Mouse (Mus musculus): ENCODE measurements around the gene Dnmt1. TPM values are rescaled to one million over a fixed set of nuclear protein-coding genes. Genes with fewer than 3 reads are reported as not detected.

The Dnmt1 gene
- polyA plus RNA-seq, 1 experiment from 2014 or later: 178 TPM

DNA sequence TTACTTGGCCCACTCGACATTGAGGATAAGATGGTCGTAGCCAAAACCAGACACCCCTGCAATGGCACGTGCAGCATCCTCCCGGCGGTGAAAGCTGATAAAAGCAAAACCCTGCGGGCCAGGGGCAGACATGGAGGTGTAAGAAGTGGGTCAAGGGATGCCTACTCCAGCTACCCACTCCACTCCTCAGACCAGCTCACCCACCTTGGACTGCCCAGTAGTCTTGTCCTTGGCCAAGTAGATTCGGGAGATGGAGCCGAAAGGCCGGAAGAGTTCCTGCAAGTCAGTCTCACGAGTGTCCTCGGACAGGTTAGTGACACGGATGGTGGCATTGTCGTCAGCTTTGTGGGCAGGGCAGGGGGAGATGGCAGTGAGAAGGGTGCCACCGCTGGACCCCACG is 65.1 kb downstream of the Dnmt1 start:
- WGBS: 92% methylated on average over 15 of the region's 15 CpGs

DNA sequence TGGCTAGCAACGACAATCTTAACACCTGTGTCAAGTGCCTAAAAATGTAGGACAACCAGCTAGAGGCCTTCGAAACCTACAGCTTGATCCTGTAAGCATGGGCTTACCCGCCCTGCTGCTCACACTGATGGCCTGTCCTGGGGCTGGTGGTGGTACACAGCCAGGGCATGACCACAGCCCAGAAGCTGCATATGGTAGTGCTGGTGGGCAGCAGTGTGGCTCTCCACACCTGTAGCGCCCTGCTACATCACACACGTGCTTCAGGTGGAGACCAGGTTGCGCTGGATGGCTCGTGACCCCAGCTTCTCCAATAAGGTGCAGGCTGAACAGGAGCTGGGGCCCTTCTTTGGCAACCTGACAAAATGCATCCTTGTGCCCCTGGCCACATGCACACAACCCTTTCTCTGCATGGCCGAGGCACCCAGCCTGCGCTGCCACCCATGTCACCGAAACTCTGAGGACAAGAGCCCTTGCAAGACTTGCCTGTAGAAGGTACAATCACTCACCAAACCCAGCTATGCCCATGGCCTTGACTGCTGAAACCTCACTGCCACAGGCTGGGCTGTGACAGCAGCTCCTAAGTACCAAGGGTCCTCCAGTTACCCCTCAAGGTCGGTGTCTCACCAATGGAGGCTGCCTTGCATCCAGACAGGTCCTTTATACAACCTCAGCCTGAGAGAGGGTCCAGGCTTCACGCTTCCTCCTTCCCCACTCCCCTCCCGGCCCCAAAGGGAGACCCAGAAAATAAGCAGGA is 65.9 kb downstream of the Dnmt1 start:
- H3K36me3 ChIP-seq: peaks cover 85% of the 10 kb centered on the region
- peaks cover 30% of the 10 kb centered on the region for H3K4me1 ChIP-seq
- H3K4me3 ChIP-seq: no peak overlapping the region
- no peak overlapping the region for H3K27ac ChIP-seq
- H3K27me3 ChIP-seq (ENCODE audit: low read depth, poor library complexity, severe bottlenecking): no peaks in the 10 kb centered on the region
- WGBS: 87% methylated on average over 13 of the region's 13 CpGs
- no peak for DNase-seq (ENCODE audit: low spot score)
- no peaks in the 10 kb centered on the region for H3K9me3 ChIP-seq (replicated peaks)

More for the DNA sequence above, 65.1 kb downstream of the Dnmt1 start:
- no peak overlapping the region for H3K4me3 ChIP-seq
- peaks cover 27% of the 10 kb centered on the region for H3K4me1 ChIP-seq
- H3K9me3 ChIP-seq (replicated peaks): no peaks in the 10 kb centered on the region
- H3K27ac ChIP-seq: no peak overlapping the region
- no peaks in the 10 kb centered on the region for H3K27me3 ChIP-seq (ENCODE audit: low read depth, poor library complexity, severe bottlenecking)
- no peak for DNase-seq (ENCODE audit: low spot score)
- peaks cover 79% of the 10 kb centered on the region for H3K36me3 ChIP-seq

DNA sequence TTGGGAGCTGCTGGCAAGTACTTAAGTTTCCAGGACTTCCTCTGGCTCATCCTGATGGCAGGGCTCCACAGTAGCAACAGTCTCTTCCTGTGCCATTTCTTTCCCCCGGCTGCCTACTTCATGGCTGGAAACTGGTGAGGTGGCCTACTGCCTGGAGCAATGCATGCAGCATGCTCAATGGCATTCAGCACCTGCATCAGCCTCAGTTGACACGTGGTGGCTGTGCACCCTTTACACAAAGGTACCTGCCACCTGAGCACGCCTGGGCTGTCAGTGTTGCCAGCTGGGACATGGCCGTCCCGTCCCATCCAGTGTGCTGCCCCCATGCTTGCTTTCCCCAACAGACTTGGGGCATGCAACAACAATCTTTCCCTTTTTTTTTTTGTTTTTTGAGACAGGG is 66.6 kb downstream of the Dnmt1 start:
- Histone ChIP-seq H3K27ac (no peak overlapping the region), H3K9me3 (replicated peaks) (no peaks in the 10 kb centered on the region), H3K36me3 (peaks cover 85% of the 10 kb centered on the region), H3K4me3 (no peak overlapping the region), H3K4me1 (peaks cover 31% of the 10 kb centered on the region), H3K27me3 (ENCODE audit: low read depth, poor library complexity, severe bottlenecking) (no peaks in the 10 kb centered on the region)
- DNase-seq (ENCODE audit: low spot score): no peak
- WGBS: 66% methylated on average over 5 of the region's 5 CpGs

DNA sequence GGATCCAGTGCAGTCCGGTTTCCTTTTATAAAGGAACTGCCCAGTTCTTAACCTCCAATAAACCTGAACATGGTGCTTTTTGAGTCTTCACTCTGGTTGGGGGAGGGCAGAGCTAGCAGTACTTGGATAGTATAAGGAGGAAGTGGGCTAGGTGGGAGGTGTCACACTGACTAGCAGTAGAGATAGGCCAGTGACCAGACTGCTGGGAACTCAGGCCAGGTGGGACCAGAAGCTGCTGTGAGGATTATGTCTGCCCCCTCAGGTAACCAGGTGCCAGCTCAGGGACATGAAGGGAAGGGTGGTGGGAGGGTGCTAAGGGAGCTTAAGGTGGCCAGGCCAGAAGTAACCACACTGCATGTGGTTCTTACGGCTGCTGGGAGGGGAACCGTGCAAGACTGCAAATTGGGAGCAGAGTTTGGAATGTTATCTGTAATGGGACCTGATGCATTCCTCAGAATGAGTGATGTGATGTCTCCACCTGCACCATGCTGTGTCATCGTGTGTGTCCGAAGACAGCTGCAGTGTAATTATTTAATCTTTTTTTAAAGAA is 67.5 kb downstream of the Dnmt1 start:
- no peak for DNase-seq (ENCODE audit: low spot score)
- Histone ChIP-seq H3K36me3 (peaks cover 81% of the 10 kb centered on the region), H3K4me1 (peaks cover 24% of the 10 kb centered on the region), H3K27ac (no peak overlapping the region), H3K27me3 (ENCODE audit: low read depth, poor library complexity, severe bottlenecking) (no peaks in the 10 kb centered on the region), H3K4me3 (no peak overlapping the region), H3K9me3 (replicated peaks) (no peaks in the 10 kb centered on the region)
- 72% methylated on average over 5 of the region's 5 CpGs for WGBS

DNA sequence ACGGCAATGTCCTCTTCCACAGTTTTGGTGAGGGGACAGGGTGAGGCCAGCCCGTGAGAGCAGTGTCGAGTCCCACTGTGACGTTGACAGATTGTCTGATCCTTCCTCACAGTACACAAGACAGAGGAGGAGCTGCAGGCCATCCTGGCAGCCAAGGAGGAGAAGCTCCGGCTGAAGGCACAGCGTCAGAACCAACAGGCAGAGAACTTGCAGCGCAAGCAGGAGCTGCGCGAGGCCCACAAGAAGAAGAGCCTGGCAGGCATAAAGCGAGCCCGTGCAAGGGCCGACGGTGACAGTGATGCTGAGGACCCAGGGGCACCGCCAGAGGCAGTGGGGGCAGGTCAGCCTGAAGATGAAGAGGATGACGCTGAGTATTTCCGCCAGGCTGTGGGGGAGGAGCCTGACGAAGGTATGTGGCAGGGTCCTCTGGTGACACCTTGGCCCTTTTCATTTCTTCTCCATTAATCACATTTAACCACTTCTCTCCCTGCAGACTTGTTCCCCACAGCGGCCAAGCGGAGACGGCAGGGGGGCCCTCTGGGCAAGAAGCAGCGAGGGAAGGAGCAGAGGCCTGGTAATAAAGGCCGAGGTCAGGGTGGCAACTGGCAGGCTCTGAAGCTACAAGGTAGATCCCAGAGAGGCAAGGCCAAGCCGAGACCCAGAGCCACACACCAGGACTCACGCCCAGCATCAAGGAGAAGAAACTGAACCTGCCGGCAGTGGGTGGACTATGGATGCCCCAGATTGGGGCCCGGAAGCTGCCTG is 68.2 kb downstream of the Dnmt1 start:
- Histone ChIP-seq H3K27me3 (ENCODE audit: low read depth, poor library complexity, severe bottlenecking) (no peaks in the 10 kb centered on the region), H3K4me3 (no peak overlapping the region), H3K4me1 (peaks cover 18% of the 10 kb centered on the region), H3K9me3 (replicated peaks) (no peaks in the 10 kb centered on the region), H3K27ac (no peak overlapping the region), H3K36me3 (peaks cover 74% of the 10 kb centered on the region)
- WGBS: 77% methylated on average over 26 of the region's 26 CpGs
- no peak for DNase-seq (ENCODE audit: low spot score)

DNA sequence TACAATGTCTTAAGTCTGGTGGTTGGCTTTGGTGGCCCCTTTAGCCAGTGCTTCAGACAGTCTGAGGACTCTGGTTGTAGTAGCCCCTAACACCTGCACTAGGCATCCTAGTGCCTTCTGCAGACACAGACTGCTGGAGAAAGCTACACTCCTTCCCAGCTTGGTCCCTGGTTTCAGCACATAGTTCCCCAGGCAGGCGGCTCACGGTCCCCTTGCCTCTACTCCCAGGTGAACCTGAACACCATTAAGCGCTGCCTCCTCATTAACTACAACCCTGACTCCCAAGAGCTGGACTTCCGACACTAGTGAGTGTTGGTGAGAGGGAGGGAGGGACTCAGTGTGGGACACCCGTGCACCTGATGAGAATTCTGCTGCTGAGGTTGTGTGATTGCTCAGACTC is 69.3 kb downstream of the Dnmt1 start:
- no peaks in the 10 kb centered on the region for H3K27me3 ChIP-seq (ENCODE audit: low read depth, poor library complexity, severe bottlenecking)
- H3K27ac ChIP-seq: no peak overlapping the region
- peaks cover 63% of the 10 kb centered on the region for H3K36me3 ChIP-seq
- H3K4me1 ChIP-seq: peaks cover 18% of the 10 kb centered on the region
- peak overlapping the region; percentile 98; the same call in 1 of the 2 replicates for H3K4me3 ChIP-seq
- no peaks in the 10 kb centered on the region for H3K9me3 ChIP-seq (replicated peaks)
- WGBS: 91% methylated on average over 5 of the region's 5 CpGs
- no peak for DNase-seq (ENCODE audit: low spot score)

DNA sequence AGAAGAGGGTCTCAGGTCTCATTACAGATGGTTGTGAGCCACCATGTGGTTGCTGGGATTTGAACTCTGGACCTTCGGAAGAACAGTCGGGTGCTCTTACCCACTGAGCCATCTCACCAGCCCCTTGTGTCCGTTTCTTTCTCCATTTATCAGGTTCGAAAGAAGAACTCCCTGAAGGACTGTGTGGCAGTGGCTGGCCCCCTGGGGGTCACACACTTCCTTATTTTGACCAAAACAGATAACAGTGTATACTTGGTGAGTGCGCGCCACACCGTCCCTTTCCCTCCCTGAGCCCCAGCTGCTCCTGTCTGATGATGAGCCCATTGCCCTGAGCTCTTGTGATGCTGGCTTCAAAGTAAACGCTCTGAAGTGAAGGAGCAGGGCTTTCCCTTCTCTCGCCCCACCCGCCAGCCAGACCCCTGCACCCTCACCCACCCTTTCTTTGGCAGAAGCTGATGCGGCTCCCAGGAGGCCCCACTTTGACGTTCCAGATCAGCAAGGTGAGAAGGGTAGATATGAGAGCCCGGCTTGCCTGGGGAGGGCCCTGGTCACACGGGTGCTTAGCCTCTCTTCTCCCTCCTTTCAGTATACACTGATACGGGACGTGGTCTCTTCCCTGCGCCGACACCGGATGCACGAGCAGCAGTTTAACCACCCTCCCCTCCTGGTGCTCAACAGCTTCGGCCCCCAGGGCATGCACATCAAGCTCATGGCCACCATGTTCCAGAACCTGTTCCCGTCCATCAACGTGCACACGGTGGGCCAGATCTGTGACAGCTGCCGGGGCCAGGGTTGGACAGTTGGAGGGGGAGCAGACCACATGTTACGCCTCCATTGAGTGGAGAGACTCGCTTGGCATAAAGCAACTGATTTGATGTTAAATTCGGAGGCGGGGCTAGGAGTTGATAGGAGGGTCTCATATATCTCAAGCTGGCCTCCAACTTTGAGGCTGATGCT is 70.2 kb downstream of the Dnmt1 start:
- Histone ChIP-seq H3K27me3 (ENCODE audit: low read depth, poor library complexity, severe bottlenecking) (no peaks in the 10 kb centered on the region), H3K36me3 (peaks cover 54% of the 10 kb centered on the region), H3K4me1 (peaks cover 18% of the 10 kb centered on the region), H3K27ac (no peak overlapping the region), H3K9me3 (replicated peaks) (no peaks in the 10 kb centered on the region), H3K4me3 (peak overlapping the region; percentile 98)
- DNase-seq (ENCODE audit: low spot score): no peak
- WGBS: 87% methylated on average over 29 of the region's 29 CpGs

DNA sequence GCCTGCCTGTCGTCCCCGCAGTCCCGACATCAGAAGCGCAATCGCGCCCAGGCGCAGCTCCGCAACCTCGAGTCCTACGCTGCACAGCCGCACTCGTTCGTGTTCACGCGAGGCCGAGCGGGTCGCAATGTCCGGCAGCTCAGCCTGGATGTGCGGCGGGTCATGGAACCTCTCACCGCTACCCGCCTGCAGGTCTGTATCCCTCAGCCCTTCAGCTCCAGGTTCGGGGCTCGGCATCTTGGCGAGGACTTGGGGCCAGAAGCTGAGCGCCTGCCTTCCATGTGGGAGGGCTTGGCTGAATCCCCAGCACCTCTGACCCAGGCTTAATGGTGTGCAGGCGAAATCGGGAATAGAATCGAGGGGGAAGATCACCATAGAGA is 71.3 kb downstream of the Dnmt1 start:
- Histone ChIP-seq H3K4me1 (peaks cover 18% of the 10 kb centered on the region), H3K36me3 (peaks cover 43% of the 10 kb centered on the region), H3K27ac (peak overlapping the region; percentile 93), H3K4me3 (peak overlapping the region; percentile 98), H3K27me3 (ENCODE audit: low read depth, poor library complexity, severe bottlenecking) (no peaks in the 10 kb centered on the region), H3K9me3 (replicated peaks) (no peaks in the 10 kb centered on the region)
- no peak for DNase-seq (ENCODE audit: low spot score)
- under 1% methylated on average over 30 of the region's 30 CpGs for WGBS

DNA sequence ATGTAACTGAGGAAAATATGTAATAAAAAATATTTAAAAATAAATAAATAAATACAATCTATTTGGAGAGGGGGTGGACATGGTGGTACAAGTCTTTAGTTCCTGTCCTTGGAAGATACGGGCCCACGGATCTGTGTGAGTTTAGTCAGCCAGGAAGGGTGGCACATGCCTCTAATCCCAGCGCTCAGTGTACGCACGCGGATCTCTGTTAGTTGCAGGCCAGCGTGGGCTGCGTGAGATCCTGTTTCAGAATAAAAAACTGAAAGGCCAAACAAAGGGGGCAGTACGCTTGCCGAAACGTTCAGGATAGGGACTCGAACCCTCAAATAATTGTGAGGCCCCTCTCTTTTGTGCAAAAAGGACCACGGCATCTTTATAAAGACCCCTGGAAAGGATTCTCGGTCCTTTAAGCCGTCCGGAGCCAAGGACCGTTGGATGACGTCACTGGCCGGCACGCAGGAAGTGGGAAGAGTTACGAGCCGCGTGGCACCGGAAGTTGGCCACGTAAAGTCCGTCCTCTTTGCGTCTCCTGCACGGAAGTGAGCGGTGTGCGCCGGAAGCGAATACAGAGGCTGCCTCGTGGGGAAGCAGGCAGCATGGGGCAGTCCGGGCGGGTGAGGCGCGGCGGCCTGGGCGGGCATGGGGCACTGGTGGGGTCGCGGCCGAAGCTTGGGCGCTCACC is 71.8 kb downstream of the Dnmt1 start, which contains the start of gene Ppan:
TSS of gene Ppan (plus strand) at position 472 of the 682 bp plus-strand sequence.
- Histone ChIP-seq H3K9me3 (replicated peaks) (no peaks in the 10 kb centered on the region), H3K4me1 (peaks cover 18% of the 10 kb centered on the region), H3K4me3 (peak within 1 kb of the TSS; percentile 98), H3K27me3 (ENCODE audit: low read depth, poor library complexity, severe bottlenecking) (no peaks in the 10 kb centered on the region), H3K36me3 (peaks cover 38% of the 10 kb centered on the region), H3K27ac (peak within 1 kb of the TSS; percentile 93)
- peak; percentile 96 for DNase-seq (ENCODE audit: low spot score)
- WGBS: under 1% methylated on average over 43 of the region's 43 CpGs

DNA sequence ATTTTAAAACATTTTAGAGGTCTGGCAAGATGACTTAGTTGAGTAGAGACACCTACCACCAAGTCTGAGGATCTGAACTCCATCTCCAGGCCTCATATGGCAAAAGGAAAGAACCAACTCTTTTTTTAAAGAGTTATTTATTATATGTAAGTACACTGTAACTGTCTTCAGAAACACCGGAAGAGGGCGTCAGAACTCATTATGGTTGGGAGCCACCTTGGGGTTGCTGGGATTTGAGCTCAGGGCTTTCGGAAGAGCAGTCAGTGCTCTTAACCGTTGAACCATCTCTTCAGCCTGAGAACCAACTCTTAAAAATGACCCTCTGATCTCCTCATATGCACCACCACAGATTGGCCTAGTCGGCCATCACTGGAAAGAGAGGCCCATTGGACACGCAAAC is 72.5 kb downstream of the Dnmt1 start:
- Histone ChIP-seq H3K4me3 (no peak overlapping the region), H3K27ac (no peak overlapping the region), H3K9me3 (replicated peaks) (no peaks in the 10 kb centered on the region), H3K27me3 (ENCODE audit: low read depth, poor library complexity, severe bottlenecking) (no peaks in the 10 kb centered on the region), H3K36me3 (peaks cover 31% of the 10 kb centered on the region), H3K4me1 (peaks cover 18% of the 10 kb centered on the region)
- 88% methylated on average over 6 of the region's 6 CpGs for WGBS
- no peak for DNase-seq (ENCODE audit: low spot score)

DNA sequence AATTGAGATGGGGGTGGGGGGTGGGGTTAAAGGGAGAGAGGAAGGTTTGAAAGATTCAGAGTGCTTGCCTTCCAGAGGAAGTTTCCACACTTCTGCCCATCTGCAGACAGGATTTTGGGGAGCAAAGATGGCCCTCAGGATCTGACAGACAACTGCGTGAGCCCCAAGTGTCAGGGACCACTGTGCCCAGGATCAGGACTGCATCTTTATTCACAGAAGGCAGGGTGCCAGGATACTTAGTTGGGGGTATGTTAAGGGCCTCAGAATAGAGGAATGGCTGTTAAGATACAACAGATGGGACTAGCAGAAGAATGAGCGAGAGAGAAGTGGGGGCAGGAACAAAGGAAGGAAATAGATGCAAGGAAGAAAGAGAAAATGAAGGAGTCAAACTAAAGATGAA is 73.1 kb downstream of the Dnmt1 start:
- H3K4me3 ChIP-seq: no peak overlapping the region
- no peaks in the 10 kb centered on the region for H3K27me3 ChIP-seq (ENCODE audit: low read depth, poor library complexity, severe bottlenecking)
- no peaks in the 10 kb centered on the region for H3K9me3 ChIP-seq (replicated peaks)
- DNase-seq (ENCODE audit: low spot score): no peak
- WGBS: 97% methylated on average over 2 of the region's 2 CpGs
- peaks cover 16% of the 10 kb centered on the region for H3K4me1 ChIP-seq
- no peak overlapping the region for H3K27ac ChIP-seq
- H3K36me3 ChIP-seq: peaks cover 25% of the 10 kb centered on the region

All from limb, embryonic 10.5 days (tissue).